Mouse (Mus musculus): ENCODE data around the gene Nfyb. TPM values are rescaled to one million over a fixed set of nuclear protein-coding genes. Genes with fewer than 3 reads are reported as not detected.
A peak's percentile ranks its signal among the peaks of the same experiment; 100 is the strongest.

The Nfyb gene
- polyA plus RNA-seq, 1 experiment from 2014 or later: 39.9 TPM

GRCm38 (mm10) chr10:82789181-82789580 is 25.2 kb upstream of the Nfyb start:
- Histone ChIP-seq H3K4me1 (ENCODE audit: control insufficient read depth, insufficient read depth, low read length) (no peaks in the 10 kb centered on the region), H3K27ac (ENCODE audit: low read length) (no peak overlapping the region), H3K36me3 (ENCODE audit: control insufficient read depth, insufficient read depth, low read length) (no peaks in the 10 kb centered on the region), H3K9ac (ENCODE audit: low read length) (no peak overlapping the region), H3K27me3 (ENCODE audit: control insufficient read depth, insufficient read depth, low read length) (no peaks in the 10 kb centered on the region), H3K9me3 (replicated peaks; ENCODE audit: control insufficient read depth, low read length) (no peaks in the 10 kb centered on the region), H3K4me2 (ENCODE audit: low read depth, low read length) (no peak overlapping the region), H3K4me3 (replicated peaks; ENCODE audit: low read length) (no peak overlapping the region)
- no peak for ATAC-seq (ENCODE audit: insufficient read depth, low FRiP score)

- Histone ChIP-seq H3K9me3 (replicated peaks; ENCODE audit: control insufficient read depth, low read length) (no peaks in the 10 kb centered on the region), H3K27ac (ENCODE audit: low read length) (no peak overlapping the region), H3K4me1 (ENCODE audit: control insufficient read depth, insufficient read depth, low read length) (no peaks in the 10 kb centered on the region), H3K4me2 (ENCODE audit: low read depth, low read length) (no peak overlapping the region), H3K36me3 (ENCODE audit: control insufficient read depth, insufficient read depth, low read length) (no peaks in the 10 kb centered on the region), H3K9ac (ENCODE audit: low read length) (no peak overlapping the region), H3K4me3 (replicated peaks; ENCODE audit: low read length) (no peak overlapping the region), H3K27me3 (ENCODE audit: control insufficient read depth, insufficient read depth, low read length) (no peaks in the 10 kb centered on the region)
- ATAC-seq (ENCODE audit: insufficient read depth, low FRiP score): peak; percentile 55; the same call in 1 of the 2 replicates
- WGBS: 27% methylated on average over 2 of the region's 2 CpGs
Measured at GRCm38 (mm10) chr10:82782472-82782871, 18.5 kb upstream of the Nfyb start.

GRCm38 (mm10) chr10:82780816-82781215 is 16.9 kb upstream of the Nfyb start:
- Histone ChIP-seq H3K36me3 (ENCODE audit: control insufficient read depth, insufficient read depth, low read length) (no peaks in the 10 kb centered on the region), H3K4me2 (ENCODE audit: low read depth, low read length) (no peak overlapping the region), H3K4me3 (replicated peaks; ENCODE audit: low read length) (no peak overlapping the region), H3K9me3 (replicated peaks; ENCODE audit: control insufficient read depth, low read length) (no peaks in the 10 kb centered on the region), H3K9ac (ENCODE audit: low read length) (no peak overlapping the region), H3K27me3 (ENCODE audit: control insufficient read depth, insufficient read depth, low read length) (no peaks in the 10 kb centered on the region), H3K4me1 (ENCODE audit: control insufficient read depth, insufficient read depth, low read length) (no peaks in the 10 kb centered on the region), H3K27ac (ENCODE audit: low read length) (no peak overlapping the region)
- ATAC-seq (ENCODE audit: insufficient read depth, low FRiP score): no peak

GRCm38 (mm10) chr10:82780322-82780721 is 16.4 kb upstream of the Nfyb start:
- no peak for ATAC-seq (ENCODE audit: insufficient read depth, low FRiP score)
- Histone ChIP-seq H3K4me2 (ENCODE audit: low read depth, low read length) (no peak overlapping the region), H3K36me3 (ENCODE audit: control insufficient read depth, insufficient read depth, low read length) (no peaks in the 10 kb centered on the region), H3K4me1 (ENCODE audit: control insufficient read depth, insufficient read depth, low read length) (no peaks in the 10 kb centered on the region), H3K4me3 (replicated peaks; ENCODE audit: low read length) (no peak overlapping the region), H3K27me3 (ENCODE audit: control insufficient read depth, insufficient read depth, low read length) (no peaks in the 10 kb centered on the region), H3K9ac (ENCODE audit: low read length) (no peak overlapping the region), H3K9me3 (replicated peaks; ENCODE audit: control insufficient read depth, low read length) (no peaks in the 10 kb centered on the region), H3K27ac (ENCODE audit: low read length) (no peak overlapping the region)
- 89% methylated on average over 3 of the region's 3 CpGs for WGBS

- no peaks in the 10 kb centered on the region for H3K4me1 ChIP-seq (ENCODE audit: control insufficient read depth, insufficient read depth, low read length)
- no peak overlapping the region for H3K27ac ChIP-seq (ENCODE audit: low read length)
- no peak for ATAC-seq (ENCODE audit: insufficient read depth, low FRiP score)
- no peak overlapping the region for H3K9ac ChIP-seq (ENCODE audit: low read length)
- WGBS: 98% methylated on average over 14 of the region's 14 CpGs
- H3K27me3 ChIP-seq (ENCODE audit: control insufficient read depth, insufficient read depth, low read length): no peaks in the 10 kb centered on the region
- no peaks in the 10 kb centered on the region for H3K9me3 ChIP-seq (replicated peaks; ENCODE audit: control insufficient read depth, low read length)
- no peak overlapping the region for H3K4me2 ChIP-seq (ENCODE audit: low read depth, low read length)
- H3K4me3 ChIP-seq (replicated peaks; ENCODE audit: low read length): no peak overlapping the region
- no peaks in the 10 kb centered on the region for H3K36me3 ChIP-seq (ENCODE audit: control insufficient read depth, insufficient read depth, low read length)
Measured at GRCm38 (mm10) chr10:82779831-82780230, 15.9 kb upstream of the Nfyb start.

- Histone ChIP-seq H3K4me2 (ENCODE audit: low read depth, low read length) (no peak overlapping the region), H3K27me3 (ENCODE audit: control insufficient read depth, insufficient read depth, low read length) (no peaks in the 10 kb centered on the region), H3K4me3 (replicated peaks; ENCODE audit: low read length) (no peak overlapping the region), H3K9ac (ENCODE audit: low read length) (no peak overlapping the region), H3K27ac (ENCODE audit: low read length) (no peak overlapping the region), H3K4me1 (ENCODE audit: control insufficient read depth, insufficient read depth, low read length) (no peaks in the 10 kb centered on the region), H3K9me3 (replicated peaks; ENCODE audit: control insufficient read depth, low read length) (no peaks in the 10 kb centered on the region), H3K36me3 (ENCODE audit: control insufficient read depth, insufficient read depth, low read length) (no peaks in the 10 kb centered on the region)
- ATAC-seq (ENCODE audit: insufficient read depth, low FRiP score): no peak
- WGBS: 77% methylated on average over 8 of the region's 8 CpGs
Measured at GRCm38 (mm10) chr10:82778791-82779549, 15.0 kb upstream of the Nfyb start.

- no peak overlapping the region for H3K9ac ChIP-seq (ENCODE audit: low read length)
- WGBS: 29% methylated on average over 13 of the region's 13 CpGs
- peak overlapping the region; percentile 20; the same call in 1 of the 2 replicates for H3K27ac ChIP-seq (ENCODE audit: low read length)
- H3K4me3 ChIP-seq (replicated peaks; ENCODE audit: low read length): no peak overlapping the region
- no peaks in the 10 kb centered on the region for H3K9me3 ChIP-seq (replicated peaks; ENCODE audit: control insufficient read depth, low read length)
- no peaks in the 10 kb centered on the region for H3K4me1 ChIP-seq (ENCODE audit: control insufficient read depth, insufficient read depth, low read length)
- peak overlapping the region; percentile 16; the same call in 1 of the 2 replicates for H3K4me2 ChIP-seq (ENCODE audit: low read depth, low read length)
- H3K36me3 ChIP-seq (ENCODE audit: control insufficient read depth, insufficient read depth, low read length): no peaks in the 10 kb centered on the region
- H3K27me3 ChIP-seq (ENCODE audit: control insufficient read depth, insufficient read depth, low read length): no peaks in the 10 kb centered on the region
- ATAC-seq (ENCODE audit: insufficient read depth, low FRiP score): peak; percentile 39; the same call in 1 of the 2 replicates
Measured at GRCm38 (mm10) chr10:82777886-82778285, 13.9 kb upstream of the Nfyb start.

- Histone ChIP-seq H3K27me3 (ENCODE audit: control insufficient read depth, insufficient read depth, low read length) (no peaks in the 10 kb centered on the region), H3K9me3 (replicated peaks; ENCODE audit: control insufficient read depth, low read length) (no peaks in the 10 kb centered on the region), H3K4me3 (replicated peaks; ENCODE audit: low read length) (no peak overlapping the region), H3K36me3 (ENCODE audit: control insufficient read depth, insufficient read depth, low read length) (no peaks in the 10 kb centered on the region), H3K9ac (ENCODE audit: low read length) (no peak overlapping the region), H3K27ac (ENCODE audit: low read length) (no peak overlapping the region), H3K4me1 (ENCODE audit: control insufficient read depth, insufficient read depth, low read length) (no peaks in the 10 kb centered on the region), H3K4me2 (ENCODE audit: low read depth, low read length) (no peak overlapping the region)
- 55% methylated on average over 2 of the region's 2 CpGs for WGBS
- ATAC-seq (ENCODE audit: insufficient read depth, low FRiP score): no peak
Measured at GRCm38 (mm10) chr10:82777075-82777474, 13.1 kb upstream of the Nfyb start.

GRCm38 (mm10) chr10:82774841-82775240 is 10.9 kb upstream of the Nfyb start:
- H3K4me1 ChIP-seq (ENCODE audit: control insufficient read depth, insufficient read depth, low read length): no peaks in the 10 kb centered on the region
- no peak for ATAC-seq (ENCODE audit: insufficient read depth, low FRiP score)

More at GRCm38 (mm10) chr10:82774841-82775240, 10.9 kb upstream of the Nfyb start:
- H3K9ac ChIP-seq (ENCODE audit: low read length): no peak overlapping the region
- WGBS: 95% methylated on average over 5 of the region's 5 CpGs
- no peak overlapping the region for H3K4me2 ChIP-seq (ENCODE audit: low read depth, low read length)
- no peaks in the 10 kb centered on the region for H3K36me3 ChIP-seq (ENCODE audit: control insufficient read depth, insufficient read depth, low read length)
- no peak overlapping the region for H3K27ac ChIP-seq (ENCODE audit: low read length)
- no peaks in the 10 kb centered on the region for H3K9me3 ChIP-seq (replicated peaks; ENCODE audit: control insufficient read depth, low read length)
- no peaks in the 10 kb centered on the region for H3K27me3 ChIP-seq (ENCODE audit: control insufficient read depth, insufficient read depth, low read length)
- H3K4me3 ChIP-seq (replicated peaks; ENCODE audit: low read length): no peak overlapping the region
